Mouse (Mus musculus) hindbrain, embryonic 11.5 days (tissue): ENCODE results near the gene 1110032F04Rik. TPM values are rescaled to one million over a fixed set of nuclear protein-coding genes. Genes with fewer than 3 reads are reported as not detected.

Experiments
- ATAC-seq: fragments of 200-750 bp; cut with Nextera tagmentation; 2 replicates; pipeline ENCODE4 v1.8.0; 2017; ENCODE audit warnings: mild to moderate bottlenecking, moderate TSS enrichment, moderate library complexity; ENCODE audit not compliant: low FRiP score
- DNase-seq: peaks from one replicate; pipeline ENCODE4 v3.0.0-alpha.2; 2015; ENCODE audit warnings: low spot score
- H3K27ac ChIP-seq: fragments of 300-500 bp; sonication (generic); 2 replicates; pipeline ENCODE4 v1.5.1; 2014; ENCODE audit warnings: mild to moderate bottlenecking, low read depth, low read length
- H3K27me3 ChIP-seq: fragments of 300-500 bp; sonication (generic); 2 replicates; pipeline ENCODE4 v1.6.1; 2014; ENCODE audit warnings: mild to moderate bottlenecking, low read length, moderate library complexity, mixed read lengths; ENCODE audit not compliant: control insufficient read depth, insufficient read depth
- H3K36me3 ChIP-seq: fragments of 300-500 bp; sonication (generic); 2 replicates; pipeline ENCODE4 v1.6.1; 2014; ENCODE audit warnings: mild to moderate bottlenecking, low read length, moderate library complexity, mixed read lengths; ENCODE audit not compliant: control insufficient read depth, insufficient read depth
- H3K4me1 ChIP-seq: fragments of 300-500 bp; sonication (generic); replicated peaks from 2 replicates; pipeline ENCODE4 v1.6.1; 2014; ENCODE audit warnings: low read length, mixed read lengths; ENCODE audit not compliant: control insufficient read depth, insufficient read depth
- H3K4me2 ChIP-seq: fragments of 300-500 bp; sonication (generic); replicated peaks from 2 replicates; pipeline ENCODE4 v1.6.1; 2014; ENCODE audit warnings: mild to moderate bottlenecking, low read depth, low read length
- H3K4me3 ChIP-seq: fragments of 300-500 bp; sonication (generic); 2 replicates; pipeline ENCODE4 v1.5.1; 2014; ENCODE audit warnings: low read depth, low read length
- H3K9ac ChIP-seq: fragments of 300-500 bp; sonication (generic); 2 replicates; pipeline ENCODE4 v1.6.1; 2014; ENCODE audit warnings: low read depth, low read length
- H3K9me3 ChIP-seq: fragments of 300-500 bp; sonication (generic); 2 replicates; pipeline ENCODE4 v1.6.1; 2016; ENCODE audit warnings: low read length; ENCODE audit not compliant: control insufficient read depth
- WGBS: fragments of 180-500 bp; shearing (Covaris S2); extraction: QIAGEN DNeasy Blood & Tissue Kit; methylation state at CpG from one replicate; pipeline ENCODE4 v1.1.7; 2014; 5-methylcytosine and 5-hydroxymethylcytosine counted together
- polyA plus RNA-seq: library from polyadenylated mRNA; unstranded; fragments of >200 nt; fragmentation: Nextera tagmentation; extraction: Ambion mirVana; gene quantifications from 2 replicates; pipeline ENCODE4 v1.2.1, GENCODE M21; 2014

The 1110032F04Rik gene
- polyA plus RNA-seq, 1 experiment from 2014 or later: 1.9 TPM

- peak; percentile 30 for DNase-seq
- 67% methylated on average over 6 of the region's 6 CpGs for WGBS
- Histone ChIP-seq H3K9me3 (no peaks in the 10 kb centered on the region), H3K4me3 (no peak overlapping the region), H3K27me3 (no peaks in the 10 kb centered on the region), H3K4me2 (no peak overlapping the region), H3K36me3 (no peaks in the 10 kb centered on the region), H3K27ac (no peak overlapping the region), H3K4me1 (no peaks in the 10 kb centered on the region), H3K9ac (no peak overlapping the region)
- peak; percentile 86 for ATAC-seq
Measured at GRCm38 (mm10) chr3:68836857-68837499, 32.4 kb upstream of the 1110032F04Rik start.

GRCm38 (mm10) chr3:68840206-68840605 is 29.2 kb upstream of the 1110032F04Rik start:
- Histone ChIP-seq H3K27me3 (no peaks in the 10 kb centered on the region), H3K9me3 (no peaks in the 10 kb centered on the region), H3K4me2 (no peak overlapping the region), H3K9ac (no peak overlapping the region), H3K4me3 (no peak overlapping the region), H3K4me1 (no peaks in the 10 kb centered on the region), H3K27ac (no peak overlapping the region), H3K36me3 (no peaks in the 10 kb centered on the region)
- 65% methylated on average over 4 of the region's 4 CpGs for WGBS
- DNase-seq (no peak), ATAC-seq (no peak)

GRCm38 (mm10) chr3:68844025-68844424 is 25.4 kb upstream of the 1110032F04Rik start:
- Histone ChIP-seq H3K27me3 (no peaks in the 10 kb centered on the region), H3K9ac (no peak overlapping the region), H3K27ac (no peak overlapping the region), H3K4me1 (no peaks in the 10 kb centered on the region), H3K9me3 (no peaks in the 10 kb centered on the region), H3K36me3 (no peaks in the 10 kb centered on the region), H3K4me3 (no peak overlapping the region), H3K4me2 (no peak overlapping the region)
- 93% methylated on average over 4 of the region's 4 CpGs for WGBS
- ATAC-seq: no peak
- no peak for DNase-seq

GRCm38 (mm10) chr3:68848323-68848722 is 21.1 kb upstream of the 1110032F04Rik start:
- Histone ChIP-seq H3K4me3 (no peak overlapping the region), H3K4me1 (no peaks in the 10 kb centered on the region), H3K9me3 (no peaks in the 10 kb centered on the region), H3K4me2 (no peak overlapping the region), H3K9ac (no peak overlapping the region), H3K27ac (no peak overlapping the region), H3K27me3 (no peaks in the 10 kb centered on the region), H3K36me3 (no peaks in the 10 kb centered on the region)
- no peak for ATAC-seq
- no peak for DNase-seq
- WGBS: 72% methylated on average over 3 of the region's 3 CpGs

GRCm38 (mm10) chr3:68852414-68852813 is 17.0 kb upstream of the 1110032F04Rik start:
- no peak overlapping the region for H3K4me3 ChIP-seq
- no peak overlapping the region for H3K9ac ChIP-seq
- ATAC-seq: no peak
- no peak overlapping the region for H3K27ac ChIP-seq
- 83% methylated on average over 1 of the region's 1 CpGs for WGBS
- DNase-seq: no peak
- H3K36me3 ChIP-seq: no peaks in the 10 kb centered on the region
- no peaks in the 10 kb centered on the region for H3K27me3 ChIP-seq
- H3K4me1 ChIP-seq: no peaks in the 10 kb centered on the region
- no peaks in the 10 kb centered on the region for H3K9me3 ChIP-seq
- no peak overlapping the region for H3K4me2 ChIP-seq

GRCm38 (mm10) chr3:68869691-68870567 is 543 bp downstream of the 1110032F04Rik start:
- ATAC-seq: peak; percentile 78
- H3K4me3 ChIP-seq: peak overlapping the region; percentile 69
- H3K27ac ChIP-seq: 0 out of 2 replicates have a peak overlapping the region, but pooled peaks have one; percentile 60
- peak overlapping the region; percentile 66 for H3K9ac ChIP-seq
- no peaks in the 10 kb centered on the region for H3K9me3 ChIP-seq
- DNase-seq: peak; percentile 75
- no peaks in the 10 kb centered on the region for H3K36me3 ChIP-seq
- no peaks in the 10 kb centered on the region for H3K4me1 ChIP-seq
- peak overlapping the region; percentile 100 for H3K4me2 ChIP-seq
- peaks cover 9% of the 10 kb centered on the region for H3K27me3 ChIP-seq
- under 1% methylated on average over 76 of the region's 96 CpGs for whole genome bisulfite sequencing

- Histone ChIP-seq H3K27me3 (peaks cover 9% of the 10 kb centered on the region), H3K9me3 (no peaks in the 10 kb centered on the region), H3K4me3 (peak overlapping the region; percentile 69), H3K4me1 (no peaks in the 10 kb centered on the region), H3K9ac (no peak overlapping the region; the same call in 1 of the 2 replicates), H3K36me3 (no peaks in the 10 kb centered on the region), H3K4me2 (peak overlapping the region; percentile 100), H3K27ac (no peak overlapping the region)
- DNase-seq: no peak
- ATAC-seq: peak; percentile 6; the same call in 1 of the 2 replicates
- 4% methylated on average over 15 of the region's 15 CpGs for WGBS
Measured at GRCm38 (mm10) chr3:68870568-68870950, 1.2 kb downstream of the 1110032F04Rik start.

DNA sequence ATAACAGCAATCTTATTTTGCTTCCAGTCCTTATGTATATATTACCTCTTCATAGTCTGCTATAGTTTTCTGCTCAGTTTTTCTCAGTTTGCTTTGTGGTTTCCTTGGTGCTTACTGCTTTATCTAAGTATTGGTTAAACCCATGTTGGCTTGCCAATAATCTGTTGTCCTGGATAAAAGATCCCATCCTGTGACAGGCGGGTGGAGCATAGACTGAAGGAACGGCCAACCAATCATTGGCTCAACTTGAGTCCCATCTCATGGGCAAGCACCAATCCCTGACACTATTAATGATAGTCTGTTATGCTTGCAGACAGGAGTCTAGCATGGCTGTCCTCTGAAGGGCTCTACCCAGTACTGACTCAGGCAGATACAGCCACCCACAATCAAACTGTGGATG is 4.7 kb downstream of the 1110032F04Rik start:
- H3K27ac ChIP-seq: no peak overlapping the region
- H3K4me3 ChIP-seq: no peak overlapping the region
- DNase-seq: no peak
- no peak for ATAC-seq
- no peaks in the 10 kb centered on the region for H3K4me1 ChIP-seq
- no peaks in the 10 kb centered on the region for H3K36me3 ChIP-seq
- WGBS: 78% methylated on average over 2 of the region's 2 CpGs
- H3K4me2 ChIP-seq: no peak overlapping the region
- H3K9me3 ChIP-seq: no peaks in the 10 kb centered on the region
- no peak overlapping the region for H3K9ac ChIP-seq
- H3K27me3 ChIP-seq: peaks cover 6% of the 10 kb centered on the region
